Mouse (Mus musculus): Measurements from ENCODE around the gene Fcer2a.
A peak's percentile ranks its signal among the peaks of the same experiment; 100 is the strongest.

The Fcer2a gene

GRCm38 (mm10) chr8:3694121-3694520, at the start of gene Fcer2a:
Gene Fcer2a (minus strand): TSS chr8:3694175.
- DNase-seq: no peak

DNA sequence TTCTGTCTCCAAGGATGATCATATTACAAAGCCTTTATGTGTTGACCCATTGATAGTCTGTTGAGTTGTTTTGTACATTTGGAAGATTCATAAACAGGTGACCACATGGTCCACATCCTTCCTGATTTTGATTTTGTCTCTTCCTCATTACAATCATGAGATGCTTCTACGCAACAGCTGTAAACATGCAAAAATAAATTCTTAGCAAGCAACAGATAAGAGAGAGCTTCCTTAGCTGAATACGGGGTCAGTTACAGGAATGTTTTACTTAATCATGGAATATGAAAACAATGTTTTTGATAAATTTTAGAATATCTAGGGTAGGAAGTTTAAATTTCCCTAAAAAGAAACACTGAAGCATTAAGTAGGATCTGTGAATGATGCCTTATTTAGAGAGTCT, 43.0 kb upstream of the Fcer2a start:
- no peak for DNase-seq

- no peak for DNase-seq
Observed at GRCm38 (mm10) chr8:3735599-3735998, 41.6 kb upstream of the Fcer2a start.

DNA sequence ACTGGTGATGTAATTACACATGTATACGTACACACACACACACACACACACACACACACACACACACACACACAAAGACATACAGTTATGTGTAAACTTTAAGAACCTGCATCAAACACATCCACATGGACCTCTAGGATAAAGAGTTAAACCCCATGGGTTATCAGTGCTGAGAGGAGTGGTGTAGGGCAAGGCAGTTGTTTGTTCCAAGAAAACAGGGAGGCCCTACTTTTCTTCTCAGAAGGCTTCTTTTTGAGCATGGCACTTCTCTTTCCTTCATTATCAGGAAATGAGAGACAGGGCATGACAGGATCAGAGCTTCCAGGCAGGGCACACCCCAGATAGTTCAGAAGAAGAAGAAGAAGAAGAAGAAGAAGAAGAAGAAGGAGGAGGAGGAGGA, 40.1 kb upstream of the Fcer2a start:
- no peak for DNase-seq

GRCm38 (mm10) chr8:3721041-3721440, 27.1 kb upstream of the Fcer2a start:
- no peak for DNase-seq

- DNase-seq: no peak
Observed at GRCm38 (mm10) chr8:3720551-3720950, 26.6 kb upstream of the Fcer2a start, which contains the start of gene Clec4g. Gene Clec4g (minus strand): TSS chr8:3720651.

- peak; percentile 71 for DNase-seq
Observed at GRCm38 (mm10) chr8:3718559-3718958, 24.6 kb upstream of the Fcer2a start.

GRCm38 (mm10) chr8:3717321-3717954, 23.5 kb upstream of the Fcer2a start:
- DNase-seq: no peak

DNA sequence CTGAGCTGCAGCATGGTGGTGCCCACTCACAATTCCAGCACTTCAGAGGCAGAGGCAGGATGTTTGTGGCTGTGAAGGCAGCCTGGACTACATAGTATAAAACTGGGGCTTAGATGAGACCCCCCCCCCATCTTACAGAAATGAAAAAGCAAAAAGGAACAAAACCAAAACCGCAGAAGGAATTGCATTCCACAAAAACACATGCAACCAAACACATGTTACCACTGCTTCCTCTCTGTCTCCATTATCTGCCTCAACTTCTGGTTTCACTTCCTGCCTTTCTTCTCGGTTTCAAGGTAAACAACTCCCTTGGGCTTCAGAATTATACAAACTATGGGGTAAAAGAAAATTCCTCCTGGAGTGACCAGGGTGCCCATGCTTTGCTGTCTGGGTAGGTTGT, 17.7 kb upstream of the Fcer2a start:
- no peak for DNase-seq

DNA sequence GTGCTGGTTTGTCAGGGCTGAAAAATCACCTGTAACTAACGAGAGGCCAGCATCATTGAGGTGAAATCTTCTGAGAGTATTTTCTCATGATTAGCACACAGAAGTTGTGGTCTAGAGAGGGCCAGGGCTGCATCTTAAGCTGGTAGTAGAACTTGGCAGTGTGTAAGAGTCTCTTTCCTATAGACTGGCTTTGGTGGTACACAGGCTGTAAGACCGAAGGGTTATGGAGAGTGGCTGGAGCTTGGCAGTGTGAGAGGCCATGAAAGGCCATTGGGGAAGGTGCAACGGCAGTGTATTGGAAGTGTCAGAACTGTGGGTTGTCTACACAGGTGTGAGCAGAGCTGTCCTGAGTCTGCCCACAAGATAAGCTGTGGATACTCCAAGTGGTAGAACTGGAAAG, 16.3 kb upstream of the Fcer2a start:
- DNase-seq: no peak

DNA sequence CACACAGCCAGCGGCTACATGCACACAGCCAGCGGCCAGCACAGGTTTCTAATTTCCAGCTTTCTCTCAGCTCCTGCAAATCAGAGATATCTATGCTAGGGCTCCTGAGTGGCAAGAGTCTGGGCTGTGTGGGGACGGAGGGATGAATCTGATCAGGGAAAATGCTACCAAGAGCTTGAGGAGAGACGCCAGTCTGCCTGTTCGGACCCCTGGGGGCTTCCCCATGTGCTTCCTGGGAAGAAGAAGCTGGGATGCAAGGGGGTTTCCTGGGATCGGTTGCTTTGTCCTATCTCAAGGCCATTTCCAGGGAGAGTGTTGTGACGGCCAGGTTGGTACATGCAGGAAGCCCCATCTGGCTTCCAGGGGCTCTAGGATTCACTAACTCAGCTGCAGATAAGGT, 13.6 kb upstream of the Fcer2a start:
- no peak for DNase-seq

- DNase-seq: peak; percentile 22
Observed at GRCm38 (mm10) chr8:3705711-3706110, 11.7 kb upstream of the Fcer2a start.

GRCm38 (mm10) chr8:3701491-3701890, 7.5 kb upstream of the Fcer2a start:
- no peak for DNase-seq

- DNase-seq: no peak
Observed at GRCm38 (mm10) chr8:3690774-3691173, 3.2 kb downstream of the Fcer2a start.

DNA sequence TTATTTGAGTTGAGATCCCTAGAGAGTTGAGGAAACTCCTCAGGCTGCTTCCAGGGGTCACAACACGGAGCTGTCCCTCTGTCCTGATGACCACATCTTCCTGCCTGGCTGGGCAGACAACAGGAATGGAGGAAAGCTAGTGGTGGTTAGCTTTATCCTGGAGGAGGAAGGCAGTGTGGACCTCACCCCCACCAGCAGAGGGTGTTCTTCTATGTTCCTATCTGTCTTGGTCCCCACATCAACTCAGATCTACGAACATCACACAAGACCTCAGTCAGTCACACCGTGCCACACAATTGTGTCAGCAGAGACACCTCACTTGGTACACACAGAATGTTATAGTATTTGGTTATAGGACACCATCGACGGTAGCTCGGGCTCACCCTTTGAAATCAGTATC, 6.4 kb downstream of the Fcer2a start:
- no peak for DNase-seq

DNA sequence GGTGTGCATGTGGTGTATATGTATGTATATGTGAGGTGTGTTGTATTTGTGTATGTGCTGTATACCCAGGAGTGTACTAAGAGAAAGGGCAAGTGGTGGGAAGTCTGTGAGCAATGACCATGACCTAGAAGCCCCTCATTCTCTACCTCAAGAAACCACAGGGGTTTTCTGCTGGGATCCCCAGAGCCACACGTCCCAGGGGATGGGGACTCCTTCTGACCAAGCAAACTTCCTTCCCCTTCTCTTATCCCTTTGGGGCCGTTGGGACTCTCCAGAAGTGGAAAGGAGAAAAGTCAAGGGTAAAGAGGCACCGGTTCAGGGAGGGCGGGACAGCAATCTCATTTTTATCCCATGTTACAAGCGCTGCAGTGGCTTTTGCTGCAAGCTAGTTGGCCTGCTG, 8.6 kb downstream of the Fcer2a start:
- DNase-seq: no peak

GRCm38 (mm10) chr8:3684530-3684929, 9.4 kb downstream of the Fcer2a start:
- DNase-seq: no peak

DNA sequence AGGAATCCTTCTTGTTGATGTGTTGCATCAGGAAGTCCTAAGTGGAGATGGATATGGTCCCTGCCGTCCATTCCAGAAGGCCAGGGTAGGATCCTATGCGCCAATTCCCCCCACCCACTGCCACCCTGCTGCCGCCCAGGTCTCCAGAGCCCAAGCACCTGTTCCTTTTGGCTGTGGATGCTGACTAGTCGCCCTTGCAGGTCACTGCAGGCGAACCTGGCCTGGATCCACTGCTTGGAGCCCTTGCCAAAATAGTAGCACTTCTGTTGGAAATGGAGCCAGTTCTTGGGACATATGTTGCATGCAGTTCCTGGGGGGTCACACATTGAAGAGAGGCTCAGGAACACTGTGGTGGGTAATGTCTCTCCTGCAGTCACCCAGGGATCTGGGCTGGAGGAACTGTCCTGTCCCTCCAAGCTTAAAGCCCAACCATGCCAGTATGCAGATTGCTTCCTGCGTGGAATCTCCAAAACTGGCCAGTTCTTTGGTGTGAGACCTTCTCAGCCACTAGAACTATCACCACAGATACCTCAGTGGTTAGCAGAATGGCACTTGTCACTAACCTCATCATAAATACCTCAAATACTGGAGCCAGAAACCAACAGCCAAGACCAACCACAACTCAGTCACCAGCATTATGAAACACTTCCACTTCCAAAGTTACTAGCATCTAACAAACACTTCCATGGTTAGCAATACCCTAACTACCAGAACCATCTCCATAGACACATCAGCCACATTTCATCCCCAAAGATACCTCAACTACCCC, 10.4 kb downstream of the Fcer2a start:
- no peak for DNase-seq

DNA sequence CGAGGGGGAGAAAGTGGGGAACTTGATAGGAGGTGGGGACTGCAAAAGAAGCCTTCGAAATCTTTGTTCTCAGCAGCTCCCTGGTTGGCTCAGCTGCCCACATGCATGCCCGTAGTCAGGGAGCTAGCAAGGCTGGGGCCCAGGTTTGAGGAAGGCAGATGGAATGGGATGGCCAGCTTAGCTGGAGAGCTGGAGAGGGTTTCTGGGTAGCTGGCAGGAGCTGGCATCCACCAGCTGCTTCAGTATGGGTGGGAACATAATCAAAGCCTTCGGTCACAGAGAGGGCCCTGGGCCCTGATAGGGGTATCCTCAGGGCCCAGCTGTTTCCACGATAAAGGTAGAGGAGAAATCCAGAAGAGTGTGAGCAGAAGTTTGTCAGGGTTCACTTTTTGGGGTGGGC, 11.5 kb downstream of the Fcer2a start:
- no peak for DNase-seq

GRCm38 (mm10) chr8:3679656-3680055, 14.3 kb downstream of the Fcer2a start:
- DNase-seq: no peak

DNA sequence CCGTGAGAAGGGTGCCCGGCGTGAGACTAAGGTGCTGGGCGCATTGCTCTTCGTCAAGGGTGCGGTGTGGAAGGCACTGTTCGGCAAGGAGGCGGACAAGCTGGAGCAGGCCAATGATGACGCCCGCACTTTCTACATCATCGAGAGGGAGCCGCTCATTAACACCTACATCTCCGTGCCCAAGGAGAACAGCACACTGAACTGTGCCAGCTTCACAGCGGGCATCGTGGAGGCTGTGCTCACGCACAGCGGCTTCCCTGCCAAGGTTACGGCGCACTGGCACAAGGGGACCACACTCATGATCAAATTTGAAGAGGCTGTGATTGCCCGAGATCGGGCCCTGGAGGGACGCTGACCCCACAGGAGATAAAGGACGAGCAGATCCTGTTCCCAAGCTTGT, 14.7 kb downstream of the Fcer2a start:
- no peak for DNase-seq

GRCm38 (mm10) chr8:3678831-3679230, 15.1 kb downstream of the Fcer2a start:
- no peak for DNase-seq

- DNase-seq: no peak
Observed at GRCm38 (mm10) chr8:3676993-3677579, 16.9 kb downstream of the Fcer2a start.
